Mouse (Mus musculus): Measurements from ENCODE around the gene Ttpal. TPM values are rescaled to one million over a fixed set of nuclear protein-coding genes. Genes with fewer than 3 reads are reported as not detected.

Gene Ttpal
- polyA plus RNA-seq, 1 experiment from 2014 or later = 40.2 TPM

- DNase-seq (ENCODE audit: low spot score) = peak; percentile 95
- peak within 1 kb of the TSS; percentile 70 for H3K4me3 ChIP-seq (ENCODE audit: low read depth, low read length)
- H3K27me3 ChIP-seq (ENCODE audit: control insufficient read depth, insufficient read depth, low read length) = no peaks in the 10 kb centered on the region
- ATAC-seq (ENCODE audit: low FRiP score) = peak; percentile 92
- no peaks in the 10 kb centered on the region for H3K36me3 ChIP-seq (ENCODE audit: control insufficient read depth, insufficient read depth, low read length)
- no peaks in the 10 kb centered on the region for H3K9me3 ChIP-seq (ENCODE audit: control insufficient read depth, low read length)
- WGBS = under 1% methylated on average over 71 of the region's 71 CpGs
- peaks cover 2% of the 10 kb centered on the region; the same call in 1 of the 2 replicates for H3K4me1 ChIP-seq (replicated peaks; ENCODE audit: control insufficient read depth, insufficient read depth, low read length)
- peak within 1 kb of the TSS; percentile 68 for H3K9ac ChIP-seq (ENCODE audit: low read depth, low read length)
- H3K4me2 ChIP-seq (replicated peaks; ENCODE audit: low read depth, low read length) = peak within 1 kb of the TSS; percentile 41
- H3K27ac ChIP-seq (ENCODE audit: low read depth, low read length) = peak within 1 kb of the TSS; percentile 76; the same call in 1 of the 2 replicates
These were observed 56.1 kb downstream of the Ttpal start, which contains the start of gene Pkig for GRCm38 (mm10) chr2:163657975-163658886. Pkig (plus strand) TSS chr2:163658386.

DNA sequence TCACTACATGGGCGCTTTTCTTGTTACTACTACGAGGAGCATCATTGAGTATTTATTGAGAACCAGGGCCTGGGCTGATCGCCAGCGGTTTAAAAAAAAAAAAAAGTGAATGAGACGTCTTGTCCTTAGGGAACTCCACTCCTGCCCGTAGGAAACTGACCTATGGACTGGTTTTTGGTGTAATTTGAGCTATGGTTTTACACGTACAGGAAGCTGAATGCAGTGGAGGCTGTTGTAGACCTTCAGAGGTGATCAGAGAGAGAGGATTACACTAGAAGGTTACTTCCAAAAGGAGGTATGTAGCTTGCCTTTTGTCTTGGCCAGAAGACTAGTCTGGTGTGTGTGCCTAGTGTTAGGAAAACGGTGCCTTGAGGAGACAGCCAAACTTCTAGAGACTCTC lies 56.8 kb downstream of the Ttpal start:
- Histone ChIP-seq H3K27me3 (ENCODE audit: control insufficient read depth, insufficient read depth, low read length) (no peaks in the 10 kb centered on the region), H3K4me1 (replicated peaks; ENCODE audit: control insufficient read depth, insufficient read depth, low read length) (peaks cover 2% of the 10 kb centered on the region; the same call in 1 of the 2 replicates), H3K4me2 (replicated peaks; ENCODE audit: low read depth, low read length) (peak overlapping the region; percentile 41), H3K27ac (ENCODE audit: low read depth, low read length) (no peak overlapping the region), H3K9me3 (ENCODE audit: control insufficient read depth, low read length) (no peaks in the 10 kb centered on the region), H3K36me3 (ENCODE audit: control insufficient read depth, insufficient read depth, low read length) (no peaks in the 10 kb centered on the region), H3K4me3 (ENCODE audit: low read depth, low read length) (peak overlapping the region; percentile 70), H3K9ac (ENCODE audit: low read depth, low read length) (peak overlapping the region; percentile 68)
- WGBS = 1% methylated on average over 8 of the region's 8 CpGs
- peak; percentile 41 for DNase-seq (ENCODE audit: low spot score)
- ATAC-seq (ENCODE audit: low FRiP score) = 0 out of 2 replicates have a peak, but pooled peaks have one; percentile 6

- peaks cover 2% of the 10 kb centered on the region; the same call in 1 of the 2 replicates for H3K4me1 ChIP-seq (replicated peaks; ENCODE audit: control insufficient read depth, insufficient read depth, low read length)
- H3K27ac ChIP-seq (ENCODE audit: low read depth, low read length) = no peak overlapping the region
- H3K9me3 ChIP-seq (ENCODE audit: control insufficient read depth, low read length) = no peaks in the 10 kb centered on the region
- H3K27me3 ChIP-seq (ENCODE audit: control insufficient read depth, insufficient read depth, low read length) = no peaks in the 10 kb centered on the region
- DNase-seq (ENCODE audit: low spot score) (no peak), ATAC-seq (ENCODE audit: low FRiP score) (no peak)
- 75% methylated on average over 12 of the region's 12 CpGs for WGBS
- peak overlapping the region; percentile 70 for H3K4me3 ChIP-seq (ENCODE audit: low read depth, low read length)
- H3K9ac ChIP-seq (ENCODE audit: low read depth, low read length) = no peak overlapping the region
- no peaks in the 10 kb centered on the region for H3K36me3 ChIP-seq (ENCODE audit: control insufficient read depth, insufficient read depth, low read length)
- peak overlapping the region; percentile 41 for H3K4me2 ChIP-seq (replicated peaks; ENCODE audit: low read depth, low read length)
These were observed 57.3 kb downstream of the Ttpal start for GRCm38 (mm10) chr2:163659431-163659830.

- 76% methylated on average over 5 of the region's 5 CpGs for WGBS
- Histone ChIP-seq H3K27ac (ENCODE audit: low read depth, low read length) (no peak overlapping the region), H3K9ac (ENCODE audit: low read depth, low read length) (no peak overlapping the region), H3K4me3 (ENCODE audit: low read depth, low read length) (no peak overlapping the region), H3K27me3 (ENCODE audit: control insufficient read depth, insufficient read depth, low read length) (no peaks in the 10 kb centered on the region), H3K9me3 (ENCODE audit: control insufficient read depth, low read length) (no peaks in the 10 kb centered on the region), H3K36me3 (ENCODE audit: control insufficient read depth, insufficient read depth, low read length) (no peaks in the 10 kb centered on the region), H3K4me1 (replicated peaks; ENCODE audit: control insufficient read depth, insufficient read depth, low read length) (peaks cover 2% of the 10 kb centered on the region; the same call in 1 of the 2 replicates), H3K4me2 (replicated peaks; ENCODE audit: low read depth, low read length) (no peak overlapping the region)
- no peak for DNase-seq (ENCODE audit: low spot score)
- no peak for ATAC-seq (ENCODE audit: low FRiP score)
These were observed 58.1 kb downstream of the Ttpal start for GRCm38 (mm10) chr2:163660103-163660701.

DNA sequence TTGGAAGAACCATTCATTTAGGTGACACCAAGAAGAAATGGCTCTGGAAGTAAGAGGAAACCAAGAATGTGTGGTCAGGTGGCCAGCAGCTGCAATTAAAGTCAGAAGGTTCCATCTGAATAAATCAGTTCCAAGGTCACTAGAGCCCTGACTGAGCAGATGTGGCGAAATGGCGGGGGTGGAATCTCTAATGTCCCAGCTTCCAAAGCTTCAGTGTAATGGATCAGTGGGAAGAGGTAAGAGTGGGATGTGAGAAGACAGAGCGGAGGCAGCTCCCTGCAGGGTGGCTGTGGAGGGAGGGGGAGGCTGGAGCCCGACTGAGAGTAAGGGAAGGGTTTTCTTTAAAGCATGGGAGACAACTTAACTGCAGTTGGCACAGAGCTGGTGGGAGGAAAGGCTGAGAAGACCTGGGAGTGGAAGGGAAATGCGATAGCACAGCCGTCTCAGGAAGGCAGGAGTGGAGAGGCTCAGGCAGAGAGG lies 59.3 kb downstream of the Ttpal start:
- no peak overlapping the region for H3K9ac ChIP-seq (ENCODE audit: low read depth, low read length)
- no peak overlapping the region for H3K4me3 ChIP-seq (ENCODE audit: low read depth, low read length)
- 52% methylated on average over 6 of the region's 6 CpGs for WGBS
- DNase-seq (ENCODE audit: low spot score) = no peak
- H3K9me3 ChIP-seq (ENCODE audit: control insufficient read depth, low read length) = no peaks in the 10 kb centered on the region
- H3K4me1 ChIP-seq (replicated peaks; ENCODE audit: control insufficient read depth, insufficient read depth, low read length) = peaks cover 2% of the 10 kb centered on the region; the same call in 1 of the 2 replicates
- H3K36me3 ChIP-seq (ENCODE audit: control insufficient read depth, insufficient read depth, low read length) = no peaks in the 10 kb centered on the region
- H3K27ac ChIP-seq (ENCODE audit: low read depth, low read length) = no peak overlapping the region
- H3K27me3 ChIP-seq (ENCODE audit: control insufficient read depth, insufficient read depth, low read length) = no peaks in the 10 kb centered on the region
- no peak for ATAC-seq (ENCODE audit: low FRiP score)
- no peak overlapping the region for H3K4me2 ChIP-seq (replicated peaks; ENCODE audit: low read depth, low read length)

DNA sequence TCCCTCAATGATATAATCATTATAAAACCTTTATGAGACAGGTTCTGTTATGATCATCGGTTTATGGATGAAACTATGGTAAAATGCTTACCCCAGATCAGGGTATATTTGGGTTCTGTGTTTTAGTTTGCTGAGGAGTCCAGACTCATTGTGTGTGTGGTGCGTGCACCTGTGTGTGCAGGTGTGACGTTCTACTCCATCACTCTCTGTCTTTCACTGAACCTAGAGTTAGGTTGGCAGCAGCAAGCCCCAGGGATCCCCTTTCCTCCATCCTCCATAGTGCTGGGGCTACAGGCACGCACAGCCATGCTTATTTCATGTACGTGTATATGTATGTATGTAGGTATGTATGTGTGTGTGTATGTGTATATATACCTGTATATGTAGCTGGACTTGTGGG lies 60.0 kb downstream of the Ttpal start:
- Histone ChIP-seq H3K36me3 (ENCODE audit: control insufficient read depth, insufficient read depth, low read length) (no peaks in the 10 kb centered on the region), H3K9ac (ENCODE audit: low read depth, low read length) (no peak overlapping the region), H3K4me2 (replicated peaks; ENCODE audit: low read depth, low read length) (no peak overlapping the region), H3K4me3 (ENCODE audit: low read depth, low read length) (no peak overlapping the region), H3K9me3 (ENCODE audit: control insufficient read depth, low read length) (no peaks in the 10 kb centered on the region), H3K27me3 (ENCODE audit: control insufficient read depth, insufficient read depth, low read length) (no peaks in the 10 kb centered on the region), H3K27ac (ENCODE audit: low read depth, low read length) (no peak overlapping the region), H3K4me1 (replicated peaks; ENCODE audit: control insufficient read depth, insufficient read depth, low read length) (peaks cover 2% of the 10 kb centered on the region; the same call in 1 of the 2 replicates)
- no peak for ATAC-seq (ENCODE audit: low FRiP score)
- no peak for DNase-seq (ENCODE audit: low spot score)
- WGBS = 93% methylated on average over 5 of the region's 5 CpGs

DNA sequence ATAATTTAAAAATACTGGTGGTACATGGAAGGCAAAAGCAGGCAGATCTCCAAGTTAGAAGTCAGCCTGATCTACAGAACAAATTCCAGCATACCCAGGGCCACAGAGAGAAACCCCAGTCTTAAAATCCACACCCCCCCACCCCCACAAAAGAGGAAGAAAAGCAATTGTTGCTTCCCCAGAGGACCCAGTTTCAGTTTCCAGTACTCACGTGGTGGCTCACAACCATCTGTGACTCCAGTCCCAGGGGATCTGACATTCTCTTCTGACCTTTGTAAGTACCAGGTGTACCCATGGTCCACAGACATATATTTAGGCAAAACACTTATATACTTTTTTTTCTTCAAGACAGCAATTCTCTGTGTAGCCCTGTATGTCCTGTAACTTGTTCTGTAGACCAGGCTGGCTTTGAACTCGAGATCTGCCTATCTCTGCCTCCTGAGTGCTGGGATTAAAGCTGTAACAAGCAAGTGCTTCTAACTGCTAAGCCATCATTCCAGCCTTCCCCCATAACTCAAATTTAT lies 60.6 kb downstream of the Ttpal start:
- Histone ChIP-seq H3K27me3 (ENCODE audit: control insufficient read depth, insufficient read depth, low read length) (no peaks in the 10 kb centered on the region), H3K4me3 (ENCODE audit: low read depth, low read length) (no peak overlapping the region), H3K4me1 (replicated peaks; ENCODE audit: control insufficient read depth, insufficient read depth, low read length) (peaks cover 2% of the 10 kb centered on the region; the same call in 1 of the 2 replicates), H3K36me3 (ENCODE audit: control insufficient read depth, insufficient read depth, low read length) (no peaks in the 10 kb centered on the region), H3K9me3 (ENCODE audit: control insufficient read depth, low read length) (no peaks in the 10 kb centered on the region), H3K27ac (ENCODE audit: low read depth, low read length) (no peak overlapping the region), H3K9ac (ENCODE audit: low read depth, low read length) (no peak overlapping the region), H3K4me2 (replicated peaks; ENCODE audit: low read depth, low read length) (no peak overlapping the region)
- WGBS = 71% methylated on average over 2 of the region's 2 CpGs
- DNase-seq (ENCODE audit: low spot score) (no peak), ATAC-seq (ENCODE audit: low FRiP score) (no peak)

- 73% methylated on average over 3 of the region's 3 CpGs for WGBS
- no peak overlapping the region for H3K9ac ChIP-seq (ENCODE audit: low read depth, low read length)
- DNase-seq (ENCODE audit: low spot score) (no peak), ATAC-seq (ENCODE audit: low FRiP score) (no peak)
- peaks cover 2% of the 10 kb centered on the region; the same call in 1 of the 2 replicates for H3K4me1 ChIP-seq (replicated peaks; ENCODE audit: control insufficient read depth, insufficient read depth, low read length)
- H3K9me3 ChIP-seq (ENCODE audit: control insufficient read depth, low read length) = no peaks in the 10 kb centered on the region
- H3K4me2 ChIP-seq (replicated peaks; ENCODE audit: low read depth, low read length) = no peak overlapping the region
- no peaks in the 10 kb centered on the region for H3K27me3 ChIP-seq (ENCODE audit: control insufficient read depth, insufficient read depth, low read length)
- H3K4me3 ChIP-seq (ENCODE audit: low read depth, low read length) = no peak overlapping the region
- no peaks in the 10 kb centered on the region for H3K36me3 ChIP-seq (ENCODE audit: control insufficient read depth, insufficient read depth, low read length)
- no peak overlapping the region for H3K27ac ChIP-seq (ENCODE audit: low read depth, low read length)
These were observed 61.8 kb downstream of the Ttpal start for GRCm38 (mm10) chr2:163663930-163664329.

Measured in hindbrain, embryonic 11.5 days (tissue).